Mouse (Mus musculus) fibroblast of lung, adult 2 months (primary cell): ENCODE data around the gene Fam155a.
"Not testable (repeated sequence)": the region's sequence is repeated elsewhere in the genome, so short reads cannot be mapped to it uniquely, and the experiment has no call there.

ENCODE experiments used
- DNase-seq: peaks from one replicate; pipeline ENCODE4 v3.0.0-alpha.2; 2011; ENCODE audit warnings: low read depth

Gene Fam155a

DNA sequence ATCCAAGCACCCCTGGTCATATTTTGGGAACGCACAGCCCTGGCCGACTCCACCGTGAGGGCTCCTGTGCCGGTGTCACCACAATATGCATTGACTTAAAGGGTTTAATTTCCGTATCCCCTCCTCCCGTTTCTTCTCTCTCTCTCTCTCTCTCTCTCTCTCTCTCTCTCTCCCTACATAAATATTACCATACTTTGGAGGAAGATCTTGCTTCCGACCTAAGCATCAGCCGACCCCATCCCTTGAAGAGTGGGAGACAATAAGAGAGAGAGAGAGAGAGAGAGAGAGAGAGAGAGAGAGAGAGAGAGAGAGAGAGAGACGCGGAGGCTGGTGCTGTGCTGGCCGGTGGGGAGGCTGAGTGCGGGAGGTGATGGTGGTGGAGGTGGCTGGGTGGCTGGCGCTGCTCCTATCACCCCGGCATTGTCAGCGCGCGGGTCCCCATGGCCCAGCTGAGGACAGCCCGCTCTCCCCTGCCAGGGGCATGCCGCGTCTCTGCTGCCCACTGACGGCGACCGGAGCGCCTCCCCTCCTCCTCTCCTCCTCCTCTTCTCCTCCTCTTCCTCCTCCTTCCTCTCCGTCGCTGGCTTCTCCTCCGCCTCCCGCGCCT is at the start of gene Fam155a:
TSS of gene Fam155a (minus strand) at position 163 of the 607 bp plus-strand sequence.
- DNase-seq: no peak

GRCm38 (mm10) chr8:9813273-9813946 is 42.4 kb upstream of the Fam155a start:
- no peak for DNase-seq

DNA sequence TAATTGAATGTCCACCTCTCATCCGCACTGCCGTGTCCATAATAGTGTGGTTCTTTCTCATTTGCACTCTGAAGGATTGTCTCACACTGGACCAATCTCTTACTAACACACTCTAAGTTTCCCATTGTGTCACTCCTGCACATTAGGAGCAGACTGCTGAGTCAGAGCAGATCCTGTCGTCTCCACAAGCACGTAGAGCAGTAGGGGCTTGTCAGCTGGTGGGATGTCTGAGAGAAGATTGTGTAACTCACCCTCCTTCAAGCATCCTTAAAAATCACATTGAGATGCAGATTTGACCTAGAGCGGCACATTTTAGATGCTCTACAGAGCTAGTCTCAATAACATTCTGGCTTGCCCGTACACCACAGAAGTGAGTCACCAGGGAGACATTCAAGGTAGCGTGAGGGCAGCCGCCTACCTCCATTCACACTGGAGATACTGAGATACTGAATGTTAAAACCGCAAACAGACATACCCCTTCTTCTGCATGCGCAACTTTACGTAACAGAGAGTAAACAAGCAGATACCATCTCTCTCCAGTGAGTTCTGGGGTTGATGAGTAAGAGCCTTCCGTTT is 40.1 kb upstream of the Fam155a start:
- no peak for DNase-seq

- DNase-seq: no peak
Measured at GRCm38 (mm10) chr8:9808596-9808995, 37.6 kb upstream of the Fam155a start.

DNA sequence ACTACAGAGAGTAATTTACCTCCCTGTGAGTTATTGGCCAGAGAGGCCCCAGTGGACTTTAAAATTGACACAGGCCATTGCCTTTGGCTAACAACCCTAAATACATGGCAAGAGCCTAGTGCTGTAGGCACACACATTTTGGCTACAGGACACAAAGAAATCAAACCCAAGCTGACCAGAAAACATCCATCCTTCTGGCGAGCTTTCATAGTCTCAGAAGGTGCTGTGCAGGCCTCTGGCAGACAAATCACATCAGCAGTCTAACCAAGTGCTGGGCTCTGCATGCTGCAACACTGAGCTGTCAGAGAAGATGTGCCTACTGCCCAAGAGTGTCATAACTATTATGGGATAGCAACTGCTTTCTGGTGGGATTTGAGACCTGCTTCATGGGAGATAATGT is 34.7 kb upstream of the Fam155a start:
- DNase-seq: no peak

DNA sequence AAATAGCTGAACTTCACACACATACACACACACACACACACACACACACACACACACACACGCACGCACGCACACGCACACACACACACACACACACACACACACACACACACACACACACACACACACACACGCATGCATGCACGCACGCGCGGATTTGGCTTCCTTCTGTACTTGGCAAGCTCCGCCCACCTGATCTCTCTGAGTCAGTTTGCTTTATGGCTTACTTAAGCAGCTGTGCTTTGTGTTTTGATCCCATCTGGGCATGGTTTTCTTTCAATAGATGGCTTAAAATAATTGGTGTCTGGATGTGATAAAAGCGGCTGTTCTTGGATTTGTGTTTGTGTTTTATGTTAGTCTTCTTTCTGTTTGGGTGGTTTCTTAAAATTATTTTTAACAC is 29.4 kb upstream of the Fam155a start:
- not testable (repeated sequence) for DNase-seq

GRCm38 (mm10) chr8:9799923-9800322 is 29.0 kb upstream of the Fam155a start:
- DNase-seq: no peak

- no peak for DNase-seq
Measured at GRCm38 (mm10) chr8:9797514-9797913, 26.6 kb upstream of the Fam155a start.

DNA sequence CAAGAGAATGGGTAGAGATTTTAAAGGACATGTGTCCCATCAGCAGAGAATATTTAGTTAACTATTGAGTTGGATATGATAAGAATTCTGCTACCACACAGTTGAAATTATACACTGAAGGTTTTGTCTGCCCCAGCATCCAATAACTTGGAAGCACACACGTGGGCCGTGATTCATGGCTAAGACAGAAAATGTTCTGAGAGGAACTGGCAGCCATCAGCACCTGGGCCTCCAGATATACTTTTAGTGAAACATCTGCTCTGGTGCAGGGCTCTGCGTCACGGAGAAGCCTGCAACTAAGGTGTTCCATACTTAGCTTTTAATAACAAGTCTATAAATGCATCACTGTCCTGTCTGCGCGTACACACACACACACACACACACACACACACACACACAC is 24.8 kb upstream of the Fam155a start:
- no peak for DNase-seq

DNA sequence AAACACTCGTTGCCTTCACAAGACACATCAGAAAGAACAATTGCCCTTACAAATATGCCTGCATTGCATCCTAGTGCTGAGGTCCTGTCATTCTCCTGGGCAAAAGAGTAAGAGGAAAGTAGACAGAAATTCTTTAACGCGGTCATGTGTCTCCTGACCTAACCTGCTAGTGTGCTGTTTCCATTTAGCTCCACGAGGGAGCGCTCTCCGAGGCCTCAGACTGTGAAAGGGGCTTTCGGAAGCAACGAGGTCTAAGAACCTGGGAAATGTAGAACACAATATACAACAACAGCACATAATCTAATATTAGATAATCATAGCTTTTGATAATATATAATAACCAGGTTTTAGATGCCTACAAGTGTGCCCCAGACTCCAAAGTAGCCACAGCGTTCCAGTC is 22.4 kb upstream of the Fam155a start:
- no peak for DNase-seq

- no peak for DNase-seq
Measured at GRCm38 (mm10) chr8:9780332-9780731, 9.4 kb upstream of the Fam155a start.

DNA sequence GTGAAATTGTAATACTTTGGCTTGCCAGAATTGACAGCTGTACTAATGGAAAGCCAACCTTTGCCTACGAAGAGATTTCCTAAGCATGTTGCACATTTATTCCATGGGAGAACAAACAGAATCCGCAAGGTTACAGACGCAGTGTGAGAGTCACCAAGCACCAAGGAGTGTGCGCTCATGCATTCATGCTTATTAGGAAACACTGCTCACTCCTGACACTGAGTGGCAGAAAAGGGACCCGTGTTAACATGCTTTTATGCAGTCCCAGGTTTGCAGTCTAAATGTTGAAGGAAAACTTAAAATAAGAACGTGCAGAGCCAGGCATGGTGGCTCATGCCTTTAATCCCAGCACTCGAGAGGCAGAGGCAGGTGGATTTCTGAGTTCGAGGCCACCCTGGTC is 7.2 kb upstream of the Fam155a start:
- DNase-seq: no peak

GRCm38 (mm10) chr8:9776818-9777217 is 5.9 kb upstream of the Fam155a start:
- no peak for DNase-seq

DNA sequence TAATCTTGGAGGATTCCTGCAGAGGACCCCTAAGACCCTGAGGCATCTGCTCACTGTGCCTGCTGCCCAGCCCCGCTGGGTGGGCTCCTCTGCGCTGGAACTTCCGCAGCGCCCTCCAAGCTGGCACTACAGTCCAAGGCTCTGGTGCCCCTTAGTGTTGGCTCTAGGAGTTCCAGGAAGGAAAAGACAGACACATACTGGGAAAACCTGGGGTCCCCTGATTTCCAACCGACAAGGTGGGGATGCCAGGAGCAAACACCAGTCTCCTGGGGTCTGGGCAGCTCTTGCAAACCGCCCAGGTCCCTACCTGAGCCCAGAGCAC is 1.5 kb upstream of the Fam155a start:
- DNase-seq: no peak

GRCm38 (mm10) chr8:9771606-9772518 is 901 bp upstream of the Fam155a start:
- no peak for DNase-seq

GRCm38 (mm10) chr8:9770261-9770998 is 531 bp downstream of the Fam155a start:
- DNase-seq: no peak

- no peak for DNase-seq
Measured at GRCm38 (mm10) chr8:9769061-9769460, 1.9 kb downstream of the Fam155a start.

- DNase-seq: no peak
Measured at GRCm38 (mm10) chr8:9735169-9735568, 35.8 kb downstream of the Fam155a start.

DNA sequence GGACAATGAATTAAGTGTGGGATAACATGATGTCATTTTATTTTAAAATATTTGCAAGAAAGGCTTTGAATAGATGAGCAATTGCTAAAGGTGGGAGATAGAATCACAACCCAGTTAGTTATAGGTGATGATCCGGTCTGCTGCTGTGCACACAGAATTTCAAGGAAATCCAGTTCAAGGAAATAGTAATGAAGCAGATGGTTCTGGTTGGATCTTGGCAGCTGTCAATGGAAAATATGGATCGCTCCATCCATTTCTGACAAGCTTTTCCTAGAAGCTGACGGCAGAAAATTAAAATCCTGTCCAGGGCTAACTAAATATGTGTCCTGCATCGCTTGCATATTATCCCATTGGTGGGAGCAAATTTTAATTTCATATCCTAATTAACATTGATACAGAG is 61.2 kb downstream of the Fam155a start:
- no peak for DNase-seq

DNA sequence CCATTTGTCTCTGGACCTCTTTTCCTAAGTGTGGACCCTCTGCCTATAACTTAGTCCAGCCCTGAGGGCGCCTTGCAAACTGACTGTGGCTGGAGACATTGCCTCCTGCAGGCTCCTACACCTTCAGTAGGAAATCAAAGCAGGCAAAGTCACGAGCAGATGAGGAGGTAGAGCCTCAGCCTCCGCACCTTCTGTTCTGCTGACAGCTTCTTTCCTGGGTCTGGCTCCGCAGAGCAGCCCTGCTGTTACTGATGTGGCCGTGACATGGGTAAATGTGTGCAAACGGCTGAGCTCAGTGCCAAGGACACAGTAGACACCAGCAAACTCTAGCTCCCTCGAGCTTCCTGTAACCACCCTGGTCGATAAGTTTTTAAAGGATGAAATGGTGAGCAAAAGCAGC is 63.5 kb downstream of the Fam155a start:
- DNase-seq: no peak

DNA sequence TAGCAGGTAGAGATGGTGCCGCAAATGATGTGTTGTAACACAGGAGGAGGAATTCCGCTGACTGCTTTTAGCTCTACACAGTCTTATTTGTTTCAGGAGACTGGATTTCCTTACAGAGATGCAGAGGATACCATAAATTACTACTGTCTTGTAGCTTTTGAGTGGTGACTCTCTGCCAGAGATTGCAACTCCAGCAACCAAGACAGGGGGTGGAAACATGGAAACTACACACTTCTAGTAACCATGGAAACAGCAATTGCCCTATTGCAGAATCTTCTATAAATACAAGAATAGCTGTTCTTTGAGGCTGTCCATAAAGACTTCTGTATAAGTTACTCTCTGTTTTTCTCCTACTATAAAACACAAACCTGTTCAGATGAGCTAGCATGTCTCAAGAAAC is 76.2 kb downstream of the Fam155a start:
- DNase-seq: no peak

DNA sequence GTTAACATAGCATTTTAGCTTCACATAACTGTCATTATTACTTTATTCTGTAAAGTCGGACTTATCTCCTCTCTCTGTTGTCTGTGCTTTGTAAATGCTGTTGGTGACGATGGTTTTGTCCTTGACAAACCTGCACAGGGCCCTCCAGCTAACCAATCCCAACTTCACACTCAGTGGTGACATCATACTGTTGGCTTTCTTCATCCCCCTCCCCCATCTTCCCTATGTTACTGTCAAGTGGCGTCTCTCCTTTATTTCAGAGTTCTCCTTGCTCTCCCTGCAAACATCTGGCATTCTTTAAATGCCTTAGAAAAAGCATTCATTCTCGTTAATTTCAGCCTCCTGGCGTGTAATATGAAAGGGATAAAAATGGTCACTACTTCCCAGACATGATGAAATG is 78.6 kb downstream of the Fam155a start:
- no peak for DNase-seq
